Mouse (Mus musculus): Measurements from ENCODE around the gene Fam213b.

Fam213b gene

DNA sequence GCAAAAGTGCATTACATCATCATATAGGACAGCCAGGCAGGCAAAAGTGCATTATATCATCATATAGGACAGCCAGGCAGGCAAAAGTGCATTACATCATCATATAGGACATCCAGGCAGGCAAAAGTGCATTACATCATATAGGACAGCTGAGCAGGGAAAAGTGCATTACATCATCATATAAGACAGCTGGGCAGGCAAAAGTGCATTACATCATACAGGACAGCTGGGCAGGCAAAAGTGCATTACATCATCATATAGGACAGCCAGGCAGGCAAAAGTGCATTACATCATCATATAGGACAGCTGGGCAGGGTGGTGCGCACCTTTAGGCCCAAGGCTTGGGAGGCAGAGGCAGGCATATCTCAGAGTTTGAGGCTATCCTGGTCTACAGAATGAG, 46.2 kb downstream of the Fam213b start:
- no peak for DNase-seq (ENCODE audit: extremely low spot score, low spot score)

Measured in neural tube, embryonic 10.5 days (tissue).